Mouse (Mus musculus) hindbrain, embryonic 13.5 days (tissue): Measurements from ENCODE around the gene Defa17. TPM values are rescaled to one million over a fixed set of nuclear protein-coding genes. Genes with fewer than 3 reads are reported as not detected.
"Not testable (repeated sequence)": the region's sequence is repeated elsewhere in the genome, so short reads cannot be mapped to it uniquely, and the experiment has no call there.

Experiments
- ATAC-seq: fragments of 200-750 bp; cut with Nextera tagmentation; 2 replicates; pipeline ENCODE4 v1.8.0; 2017; ENCODE audit warnings: moderate TSS enrichment; ENCODE audit not compliant: low FRiP score
- H3K27ac ChIP-seq: fragments of 300-500 bp; sonication (generic); 2 replicates; pipeline ENCODE4 v1.5.1; 2015; ENCODE audit warnings: inconsistent platforms, mild to moderate bottlenecking, moderate library complexity
- H3K27me3 ChIP-seq: fragments of 300-500 bp; sonication (generic); 2 replicates; pipeline ENCODE4 v1.6.1; 2015; ENCODE audit warnings: mild to moderate bottlenecking, inconsistent platforms
- H3K36me3 ChIP-seq: fragments of 300-500 bp; sonication (generic); 2 replicates; pipeline ENCODE4 v1.6.1; 2015; ENCODE audit warnings: mild to moderate bottlenecking, inconsistent platforms
- H3K4me1 ChIP-seq: fragments of 300-500 bp; sonication (generic); replicated peaks from 2 replicates; pipeline ENCODE4 v1.6.1; 2015; ENCODE audit warnings: inconsistent platforms
- H3K4me2 ChIP-seq: fragments of 300-500 bp; sonication (generic); 2 replicates; pipeline ENCODE4 v1.6.1; 2015; ENCODE audit warnings: inconsistent platforms, mild to moderate bottlenecking, moderate library complexity
- H3K4me3 ChIP-seq: fragments of 300-500 bp; sonication (generic); 2 replicates; pipeline ENCODE4 v1.5.1; 2015; ENCODE audit warnings: mild to moderate bottlenecking, inconsistent platforms
- H3K9ac ChIP-seq: fragments of 300-500 bp; sonication (generic); 2 replicates; pipeline ENCODE4 v1.6.1; 2015; ENCODE audit warnings: mild to moderate bottlenecking, inconsistent platforms
- H3K9me3 ChIP-seq: fragments of 300-500 bp; sonication (generic); 2 replicates; pipeline ENCODE4 v1.6.1; 2016; ENCODE audit warnings: inconsistent platforms
- WGBS: fragments of 180-500 bp; shearing (Covaris S2); methylation state at CpG from one replicate; pipeline ENCODE4 v1.1.7; 2015; 5-methylcytosine and 5-hydroxymethylcytosine counted together
- polyA plus RNA-seq: library from polyadenylated mRNA; unstranded; fragments of >200 nt; fragmentation: Nextera tagmentation; extraction: Ambion mirVana; gene quantifications from 2 replicates; pipeline ENCODE4 v1.2.1, GENCODE M21; 2015

Defa17 gene
- not detected in 2 replicates for polyA plus RNA-seq

GRCm38 (mm10) chr8:21655480-21655879 lies at the start of gene Defa17:
Gene Defa17, plus strand, starts transcription at chr8:21655780.
- not testable (repeated sequence) for H3K4me3 ChIP-seq, H3K4me2 ChIP-seq, H3K4me1 ChIP-seq, H3K9me3 ChIP-seq, H3K27me3 ChIP-seq, ATAC-seq, H3K36me3 ChIP-seq, H3K27ac ChIP-seq, H3K9ac ChIP-seq
- no CpG with 5 or more reads among the region's 2 CpGs for WGBS

DNA sequence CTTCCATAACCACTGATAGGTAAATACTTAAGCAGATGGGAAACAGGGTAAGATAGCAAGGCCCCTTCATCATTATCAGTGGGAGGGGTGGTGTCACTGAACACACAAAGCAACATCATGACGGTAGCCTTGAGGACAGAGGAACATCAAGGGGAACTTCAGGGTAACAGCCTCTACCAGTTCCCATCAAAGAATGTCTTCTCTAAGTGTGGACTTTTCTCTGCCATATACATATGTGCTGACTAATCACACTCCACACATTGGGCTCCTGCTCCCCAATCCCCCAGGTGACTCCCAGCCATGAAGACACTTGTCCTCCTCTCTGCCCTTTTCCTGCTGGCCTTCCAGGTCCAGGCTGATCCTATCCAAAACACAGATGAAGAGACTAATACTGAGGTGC lies 37.7 kb upstream of the Defa17 start, which contains the start of gene Defa26:
Gene Defa26 (plus strand): TSS at position 301 of the 400 bp plus-strand sequence.
- ATAC-seq, H3K4me2 ChIP-seq, H3K36me3 ChIP-seq, H3K4me1 ChIP-seq, H3K4me3 ChIP-seq, H3K9me3 ChIP-seq, H3K27me3 ChIP-seq, H3K9ac ChIP-seq, H3K27ac ChIP-seq: not testable (repeated sequence)
- 83% methylated on average over 1 of the region's 1 CpGs for WGBS

DNA sequence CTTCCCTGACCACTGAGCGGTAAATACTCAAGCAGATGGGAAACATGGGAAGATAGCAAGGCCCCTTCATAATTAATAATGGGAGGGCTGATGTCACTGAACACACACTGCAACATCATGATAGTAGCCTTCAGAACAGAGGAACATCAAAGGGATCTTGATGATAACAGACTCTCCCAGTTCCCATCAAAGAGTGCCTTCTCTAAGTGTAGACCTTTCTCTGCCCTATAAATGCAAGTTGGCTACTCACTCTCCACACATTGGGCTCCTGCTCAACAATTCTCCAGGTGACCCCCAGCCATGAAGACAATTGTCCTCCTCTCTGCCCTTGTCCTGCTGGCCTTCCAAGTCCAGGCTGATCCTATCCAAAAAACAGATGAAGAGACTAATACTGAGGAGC lies 9.9 kb downstream of the Defa17 start, which contains the start of gene Defa34:
Gene Defa34 (plus strand): TSS at position 301 of the 400 bp plus-strand sequence.
- not testable (repeated sequence) for H3K36me3 ChIP-seq, H3K27ac ChIP-seq, H3K9me3 ChIP-seq, ATAC-seq, H3K4me3 ChIP-seq, H3K27me3 ChIP-seq, H3K9ac ChIP-seq, H3K4me1 ChIP-seq, H3K4me2 ChIP-seq
- 86% methylated on average over 1 of the region's 1 CpGs for WGBS

- 81% methylated on average over 2 of the region's 2 CpGs for WGBS
- H3K36me3 ChIP-seq, ATAC-seq, H3K4me1 ChIP-seq, H3K4me3 ChIP-seq, H3K9ac ChIP-seq, H3K4me2 ChIP-seq, H3K9me3 ChIP-seq, H3K27me3 ChIP-seq, H3K27ac ChIP-seq: not testable (repeated sequence)
These were observed 48.0 kb downstream of the Defa17 start, which contains the start of gene AY761184 for GRCm38 (mm10) chr8:21703545-21703944. Gene AY761184, minus strand, starts transcription at chr8:21703645.

Other genes with a start within 250 kb of the Defa17 start
- not detected in 2 replicates for gene Defa36, start 228.4 kb upstream of the Defa17 start, polyA plus RNA-seq
- gene Gm7849, start 199.2 kb upstream of the Defa17 start, polyA plus RNA-seq: not detected in 2 replicates
- not detected in 2 replicates for gene Defa20, start 146.5 kb upstream of the Defa17 start, polyA plus RNA-seq
- gene Defa32, start 126.7 kb upstream of the Defa17 start, polyA plus RNA-seq: not detected in 2 replicates
- not detected in 2 replicates for gene Defa37, start 90.4 kb upstream of the Defa17 start, polyA plus RNA-seq
- not detected in 2 replicates for gene Defa28, start 72.8 kb upstream of the Defa17 start, polyA plus RNA-seq
- not detected in 2 replicates for gene Gm7861, start 61.3 kb upstream of the Defa17 start, polyA plus RNA-seq
- gene Defa26, start 37.6 kb upstream of the Defa17 start, polyA plus RNA-seq: not detected in 2 replicates
- gene Defa34, start 10.0 kb downstream of the Defa17 start, polyA plus RNA-seq: not detected in 2 replicates
- gene AY761184, start 47.9 kb downstream of the Defa17 start, polyA plus RNA-seq: not detected in 2 replicates
- gene Defa24, start 78.7 kb downstream of the Defa17 start, polyA plus RNA-seq: not detected in 2 replicates
- not detected in 2 replicates for gene Defb50, start 167.8 kb downstream of the Defa17 start, polyA plus RNA-seq
- not detected in 2 replicates for gene Defb2, start 184.1 kb downstream of the Defa17 start, polyA plus RNA-seq
- 1.5 TPM in 1 of 2 replicates, not detected in the other for gene Defb10, start 203.1 kb downstream of the Defa17 start, polyA plus RNA-seq
- 1.1 and 1.9 TPM in 2 replicates for gene Defb9, start 229.6 kb downstream of the Defa17 start, polyA plus RNA-seq